Mouse (Mus musculus): Measurements from ENCODE around the gene A730049H05Rik.

DNA sequence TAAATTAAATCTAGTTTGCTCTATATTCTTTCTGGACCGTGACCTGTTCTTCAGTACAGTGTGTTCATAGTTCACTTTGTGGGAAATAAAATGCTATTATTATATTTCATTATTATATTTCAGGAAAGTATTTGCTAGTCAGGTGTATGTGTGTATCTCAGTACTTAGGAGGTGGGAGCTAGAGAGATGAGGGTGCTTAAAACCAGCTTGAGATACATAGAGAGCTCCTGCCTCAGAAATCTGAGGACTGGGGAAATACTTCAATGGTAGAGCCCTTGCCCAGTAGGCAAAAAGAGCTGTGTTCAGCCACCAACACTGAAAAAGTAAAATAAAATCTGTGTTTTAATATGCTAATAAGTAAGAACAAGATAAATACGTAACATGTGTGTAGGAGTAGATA is 59.1 kb downstream of the A730049H05Rik start:
- TF ChIP-seq CTCF (IDR thresholded peaks at IDR 0.05; ENCODE audit: borderline replicate concordance, extremely low read depth, insufficient read depth, insufficient read length) (no peak), POLR2A (IDR thresholded peaks at IDR 0.05; ENCODE audit: borderline replicate concordance, extremely low read depth, insufficient read depth, insufficient read length, poor library complexity, severe bottlenecking) (no peak)

Measured in brain, embryonic 14.5 days (tissue).